Mouse (Mus musculus) kidney, adult 2 months (tissue): ENCODE data around the gene Alox8.

ENCODE experiments used
- CTCF ChIP-seq: fragments of 200-500 bp; conservative IDR thresholded peaks from 2 replicates; pipeline ENCODE4 v1.5.1; 2011; ENCODE audit warnings: low read depth, mild to moderate bottlenecking, control low read depth, low read length, moderate library complexity, mixed read lengths; ENCODE audit not compliant: insufficient read depth, insufficient read length
- POLR2A ChIP-seq: fragments of 200-500 bp; IDR thresholded peaks from one replicate; pipeline ENCODE4 v1.6.1; 2011; ENCODE audit warnings: low read depth, low read length, control low read depth

DNA sequence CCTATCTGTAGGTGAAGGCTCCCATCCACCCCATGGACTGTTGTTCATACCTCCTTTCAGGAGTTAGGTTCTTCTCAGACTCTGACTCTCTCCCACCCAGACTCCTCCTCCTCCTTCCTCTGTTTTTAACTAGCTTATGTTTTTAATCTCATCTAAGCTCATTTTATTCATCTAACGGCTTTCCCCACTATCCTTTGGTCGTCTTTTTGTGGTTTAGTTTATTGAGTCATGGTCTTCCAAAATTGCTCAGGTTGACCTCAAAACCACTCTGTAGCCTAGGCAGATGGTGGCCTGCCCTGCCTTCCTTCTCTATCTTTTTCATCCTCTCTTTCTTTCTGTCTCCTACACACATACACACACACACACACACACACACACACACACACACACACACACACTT lies 35.5 kb upstream of the Alox8 start:
- TF ChIP-seq CTCF = no peak
- no peak for TF ChIP-seq POLR2A
